Mouse (Mus musculus) cortical plate, adult 2 months (tissue): ENCODE results near the gene Dnmt1. TPM values are rescaled to one million over a fixed set of nuclear protein-coding genes. Genes with fewer than 3 reads are reported as not detected.

ENCODE experiments used
- H3K27ac ChIP-seq: fragments of 200-500 bp; 2 replicates; pipeline ENCODE4 v1.5.1; 2012; ENCODE audit warnings: low read length, control low read depth, inconsistent platforms; ENCODE audit not compliant: insufficient read depth
- H3K4me1 ChIP-seq: fragments of 200-500 bp; 2 replicates; pipeline ENCODE4 v1.6.1; 2011; ENCODE audit warnings: low read length; ENCODE audit not compliant: control insufficient read depth, insufficient read depth
- H3K4me3 ChIP-seq: fragments of 200-500 bp; 2 replicates; pipeline ENCODE4 v1.5.1; 2011; ENCODE audit warnings: mild to moderate bottlenecking, low read length, control low read depth; ENCODE audit not compliant: insufficient read depth
- CTCF ChIP-seq: fragments of 200-500 bp; IDR thresholded peaks from 2 replicates; pipeline ENCODE4 v1.5.1; 2011; ENCODE audit warnings: mild to moderate bottlenecking, control low read depth, low read length; ENCODE audit not compliant: insufficient read depth; ENCODE audit errors: extremely low read depth
- POLR2A ChIP-seq: fragments of 200-500 bp; IDR thresholded peaks from 2 replicates; pipeline ENCODE4 v1.6.1; 2011; ENCODE audit warnings: mild to moderate bottlenecking, low read length, control low read depth; ENCODE audit not compliant: insufficient read depth; ENCODE audit errors: extremely low read depth
- polyA plus RNA-seq: library from polyadenylated mRNA; depleted of rRNA; stranded (reverse); fragments of >200 nt; gene quantifications from 2 replicates; pipeline ENCODE4 v1.2.3, GENCODE M21; 2012

The Dnmt1 gene
- polyA plus RNA-seq, 1 experiment: 31.7 TPM

- H3K4me1 ChIP-seq: no peaks in the 10 kb centered on the region
- no peak overlapping the region for H3K27ac ChIP-seq
- TF ChIP-seq CTCF (no peak), POLR2A (no peak)
- no peak overlapping the region for H3K4me3 ChIP-seq
Observed at GRCm38 (mm10) chr9:20995069-20995468, 35.4 kb upstream of the Dnmt1 start.

GRCm38 (mm10) chr9:20993165-20993898 is 33.6 kb upstream of the Dnmt1 start:
- TF ChIP-seq POLR2A: no peak
- no peak for TF ChIP-seq CTCF
- Histone ChIP-seq H3K4me3 (no peak overlapping the region), H3K27ac (no peak overlapping the region), H3K4me1 (no peaks in the 10 kb centered on the region)

- Histone ChIP-seq H3K4me1 (no peaks in the 10 kb centered on the region), H3K27ac (no peak overlapping the region), H3K4me3 (no peak overlapping the region)
- TF ChIP-seq CTCF: no peak
- no peak for TF ChIP-seq POLR2A
Observed at GRCm38 (mm10) chr9:20991587-20991986, 31.9 kb upstream of the Dnmt1 start.

GRCm38 (mm10) chr9:20990861-20991260 is 31.2 kb upstream of the Dnmt1 start:
- TF ChIP-seq POLR2A (no peak), CTCF (no peak)
- H3K4me1 ChIP-seq: no peaks in the 10 kb centered on the region
- H3K27ac ChIP-seq: no peak overlapping the region
- no peak overlapping the region for H3K4me3 ChIP-seq

GRCm38 (mm10) chr9:20987953-20988352 is 28.3 kb upstream of the Dnmt1 start:
- Histone ChIP-seq H3K4me3 (no peak overlapping the region), H3K27ac (no peak overlapping the region), H3K4me1 (no peaks in the 10 kb centered on the region)
- TF ChIP-seq CTCF: no peak
- no peak for TF ChIP-seq POLR2A

GRCm38 (mm10) chr9:20986952-20987686 is 27.4 kb upstream of the Dnmt1 start:
- H3K27ac ChIP-seq: no peak overlapping the region
- H3K4me3 ChIP-seq: no peak overlapping the region
- no peaks in the 10 kb centered on the region for H3K4me1 ChIP-seq
- no peak for TF ChIP-seq CTCF
- no peak for TF ChIP-seq POLR2A

GRCm38 (mm10) chr9:20983169-20983568 is 23.5 kb upstream of the Dnmt1 start:
- no peak for TF ChIP-seq POLR2A
- no peak for TF ChIP-seq CTCF
- Histone ChIP-seq H3K4me3 (no peak overlapping the region), H3K4me1 (no peaks in the 10 kb centered on the region), H3K27ac (no peak overlapping the region)

- TF ChIP-seq CTCF (no peak), POLR2A (no peak)
- Histone ChIP-seq H3K4me3 (no peak overlapping the region), H3K27ac (no peak overlapping the region), H3K4me1 (no peaks in the 10 kb centered on the region)
Observed at GRCm38 (mm10) chr9:20982171-20982570, 22.5 kb upstream of the Dnmt1 start.

- Histone ChIP-seq H3K4me1 (no peaks in the 10 kb centered on the region), H3K27ac (no peak overlapping the region), H3K4me3 (no peak overlapping the region)
- TF ChIP-seq CTCF (no peak), POLR2A (no peak)
Observed at GRCm38 (mm10) chr9:20979769-20980168, 20.1 kb upstream of the Dnmt1 start.

GRCm38 (mm10) chr9:20979181-20979580 is 19.5 kb upstream of the Dnmt1 start:
- no peak for TF ChIP-seq CTCF
- no peak for TF ChIP-seq POLR2A
- Histone ChIP-seq H3K4me1 (no peaks in the 10 kb centered on the region), H3K27ac (no peak overlapping the region), H3K4me3 (no peak overlapping the region)
